Mouse (Mus musculus) CH12.LX (cell line): ENCODE results near the gene 1700088E04Rik. TPM values are rescaled to one million over a fixed set of nuclear protein-coding genes. Genes with fewer than 3 reads are reported as not detected.

Experiments
- DNase-seq: peaks from one replicate; pipeline ENCODE4 v3.0.0-alpha.2; 2013; ENCODE audit errors: extremely low read depth
- H3K27ac ChIP-seq: 2 replicates; pipeline ENCODE4 v1.5.1; 2012; ENCODE audit warnings: low read depth, mild to moderate bottlenecking, control low read depth, moderate library complexity; ENCODE audit not compliant: insufficient read depth
- H3K27me3 ChIP-seq: replicated peaks from 2 replicates; pipeline ENCODE3; 2012; ENCODE audit warnings: inconsistent platforms
- H3K36me3 ChIP-seq, 2 experiments: replicated peaks in 1 of 2; 2 replicates each; pipeline versions ENCODE3 to v1.6.1; 2012; ENCODE audit warnings: inconsistent platforms in 1 of 2, low read length in 1 of 2, mild to moderate bottlenecking in 1 of 2, mixed read lengths in 1 of 2, moderate library complexity in 1 of 2; ENCODE audit not compliant: control insufficient read depth in 1 of 2, insufficient read depth in 1 of 2
- H3K4me1 ChIP-seq, 2 experiments: 2 replicates each; pipeline ENCODE4 v1.6.1; 2012; ENCODE audit warnings: inconsistent platforms in 1 of 2, moderate library complexity in 1 of 2; ENCODE audit not compliant: insufficient read depth in 2 of 2, control insufficient read depth in 1 of 2
- H3K4me2 ChIP-seq: 2 replicates; pipeline ENCODE4 v1.6.1; 2012; ENCODE audit warnings: low read depth, mild to moderate bottlenecking, control low read depth; ENCODE audit not compliant: poor library complexity, insufficient read depth, severe bottlenecking
- H3K4me3 ChIP-seq, 3 experiments: fragments of 150-350 bp in 1 of 3; sonication (generic) in 1 of 3; replicated peaks in 1 of 3; 2 replicates each; pipeline versions ENCODE3 to v1.5.1; 2011 to 2012; ENCODE audit warnings: low read depth in 2 of 3, low read length in 2 of 3, mild to moderate bottlenecking in 2 of 3, moderate library complexity in 2 of 3, control low read depth in 1 of 3, improper control_type of control experiment in 1 of 3, inconsistent platforms in 1 of 3, mixed read lengths in 1 of 3; ENCODE audit not compliant: poor library complexity in 1 of 3
- H3K79me2 ChIP-seq: replicated peaks from 2 replicates; pipeline ENCODE4 v1.6.1; 2012; ENCODE audit warnings: mild to moderate bottlenecking, moderate library complexity; ENCODE audit not compliant: control insufficient read depth, poor library complexity, insufficient read depth, severe bottlenecking; ENCODE audit errors: extremely low read depth
- H3K9ac ChIP-seq: 2 replicates; pipeline ENCODE4 v1.6.1; 2012; ENCODE audit warnings: low read depth, mild to moderate bottlenecking, control low read depth, moderate library complexity; ENCODE audit not compliant: insufficient read depth
- H3K9me3 ChIP-seq: replicated peaks from 2 replicates; pipeline ENCODE3; 2012; ENCODE audit warnings: low read length, inconsistent platforms, mixed read lengths
- BHLHE40 ChIP-seq: IDR thresholded peaks from 2 replicates; pipeline ENCODE4 v1.6.1; 2011; ENCODE audit warnings: mild to moderate bottlenecking, low read depth, low read length, improper control_type of control experiment
- CHD1 ChIP-seq: IDR thresholded peaks from 2 replicates; pipeline ENCODE4 v1.6.1; 2012; ENCODE audit warnings: low read depth, low read length, improper control_type of control experiment, inconsistent platforms
- ETS1 ChIP-seq: conservative IDR thresholded peaks from 2 replicates; pipeline ENCODE4 v1.6.1; 2012; ENCODE audit warnings: low read depth, mild to moderate bottlenecking, inconsistent platforms, low read length, improper control_type of control experiment, moderate library complexity
- GABPA ChIP-seq: IDR thresholded peaks from 2 replicates; pipeline ENCODE4 v1.6.1; 2012; ENCODE audit warnings: low read depth, low read length, improper control_type of control experiment, inconsistent platforms; ENCODE audit not compliant: insufficient replicate concordance
- JUND ChIP-seq: conservative IDR thresholded peaks from 2 replicates; pipeline ENCODE4 v1.6.1; 2011; ENCODE audit warnings: low read depth, low read length, improper control_type of control experiment
- MAX ChIP-seq: IDR thresholded peaks from 2 replicates; pipeline ENCODE4 v1.6.1; 2011; ENCODE audit warnings: low read length, improper control_type of control experiment
- MAZ ChIP-seq: IDR thresholded peaks from 2 replicates; pipeline ENCODE4 v1.6.1; 2012; ENCODE audit warnings: low read depth, mild to moderate bottlenecking, inconsistent platforms, low read length, improper control_type of control experiment, moderate library complexity
- MEF2A ChIP-seq: IDR thresholded peaks from 2 replicates; pipeline ENCODE4 v1.6.1; 2014; ENCODE audit warnings: low read depth, mild to moderate bottlenecking, inconsistent platforms, low read length, improper control_type of control experiment, borderline replicate concordance
- MXI1 ChIP-seq: IDR thresholded peaks from 2 replicates; pipeline ENCODE4 v1.6.1; 2011; ENCODE audit warnings: mild to moderate bottlenecking, low read depth, low read length, improper control_type of control experiment
- NELFE ChIP-seq: IDR thresholded peaks from 2 replicates; pipeline ENCODE4 v1.6.1; 2011; ENCODE audit warnings: low read depth, low read length, improper control_type of control experiment
- NRF1 ChIP-seq: IDR thresholded peaks from 2 replicates; pipeline ENCODE4 v1.6.1; 2014; ENCODE audit warnings: low read depth, mild to moderate bottlenecking, inconsistent platforms, low read length, improper control_type of control experiment, moderate library complexity
- POLR2AphosphoS2 ChIP-seq: IDR thresholded peaks from 2 replicates; pipeline ENCODE4 v1.6.1; 2011; ENCODE audit warnings: low read depth, low read length, improper control_type of control experiment
- SIN3A ChIP-seq: IDR thresholded peaks from 2 replicates; pipeline ENCODE4 v1.6.1; 2012; ENCODE audit warnings: low read length, improper control_type of control experiment, inconsistent platforms
- SMC3 ChIP-seq: IDR thresholded peaks from 2 replicates; pipeline ENCODE4 v1.6.1; 2011; ENCODE audit warnings: low read depth, low read length, improper control_type of control experiment
- TBP ChIP-seq: conservative IDR thresholded peaks from 2 replicates; pipeline ENCODE4 v1.6.1; 2011; ENCODE audit warnings: low read depth, low read length, improper control_type of control experiment
- USF1 ChIP-seq: IDR thresholded peaks from 2 replicates; pipeline ENCODE4 v1.6.1; 2014; ENCODE audit warnings: low read depth, mild to moderate bottlenecking, inconsistent platforms, low read length, improper control_type of control experiment
- ZC3H11A ChIP-seq: IDR thresholded peaks from 2 replicates; pipeline ENCODE4 v1.6.1; 2012; ENCODE audit warnings: low read depth, mild to moderate bottlenecking, inconsistent platforms, low read length, improper control_type of control experiment
- ZMIZ1 ChIP-seq: IDR thresholded peaks from 2 replicates; pipeline ENCODE4 v1.6.1; 2012; ENCODE audit warnings: low read depth, mild to moderate bottlenecking, inconsistent platforms, low read length, improper control_type of control experiment
- ZNF384 ChIP-seq: IDR thresholded peaks from 2 replicates; pipeline ENCODE4 v1.6.1; 2012; ENCODE audit warnings: low read depth, low read length, improper control_type of control experiment, inconsistent platforms
- dilution Hi-C: fragments of 300-500 bp; cut with MboI; formaldehyde crosslinking; loops from 2 replicates; pipeline ENCODE4 v1.14.3; 2020; ENCODE audit warnings: low sequenced_read_pairs; ENCODE audit not compliant: extremely low pct_unique_long_range_greater_than_20kb, extremely low pct_ligation_motif_present
- in situ Hi-C: fragments of 300-500 bp; cut with MboI; formaldehyde crosslinking; loops from 3 replicates; pipeline ENCODE4 v1.14.3; 2019; ENCODE audit warnings: low sequenced_read_pairs, low pct_ligation_motif_present, low pct_unique_long_range_greater_than_20kb, mixed read lengths
- polyA plus RNA-seq: library from polyadenylated mRNA; unstranded; fragments of >175 nt; gene quantifications from 2 replicates; pipeline ENCODE4 v1.2.1, GENCODE M21; 2012; ENCODE audit warnings: low read depth; ENCODE audit not compliant: insufficient read length
- total RNA-seq, 2 experiments: library from RNA; depleted of rRNA; stranded (reverse); fragments of 300-350 nt in 1 of 2; fragments of >200 nt in 1 of 2; gene quantifications; 2 replicates each; pipeline ENCODE4 v1.2.3; 2012 to 2014

1700088E04Rik gene
- total and polyA plus RNA-seq, 3 experiments = 1.0 to 4.2 (median 2.1) TPM

- no peak for DNase-seq
- Histone ChIP-seq H3K4me1 (no peaks in the 10 kb centered on the region), H3K27me3 (no peaks in the 10 kb centered on the region), H3K36me3 (peaks cover 79 to 99% of the 10 kb centered on the region in 2 experiments), H3K27ac (no peak overlapping the region), H3K79me2 (no peaks in the 10 kb centered on the region), H3K9me3 (peaks cover 11% of the 10 kb centered on the region), H3K9ac (no peak overlapping the region), H3K4me2 (no peak overlapping the region), H3K4me3 (no peak overlapping the region)
- in situ Hi-C loops = no loop called here
- dilution Hi-C loops = no loop called here
- TF ChIP-seq ZNF384 (no peak), USF1 (no peak), MAX (no peak), ETS1 (no peak), ZC3H11A (no peak), MXI1 (no peak), SIN3A (no peak), NRF1 (no peak), MEF2A (no peak), BHLHE40 (no peak), TBP (no peak), POLR2AphosphoS2 (no peak), GABPA (no peak), MAZ (no peak), ZMIZ1 (no peak)
These were observed 17.3 kb downstream of the 1700088E04Rik start for GRCm38 (mm10) chr15:79123751-79124150.

- Histone ChIP-seq H3K4me3 (no peak overlapping the region), H3K4me1 (no peaks in the 10 kb centered on the region), H3K4me2 (no peak overlapping the region), H3K36me3 (peaks cover 80 to 99% of the 10 kb centered on the region in 2 experiments), H3K27ac (no peak overlapping the region), H3K27me3 (no peaks in the 10 kb centered on the region), H3K9me3 (peaks cover 4% of the 10 kb centered on the region), H3K9ac (no peak overlapping the region), H3K79me2 (no peaks in the 10 kb centered on the region)
- dilution Hi-C loops (no loop called here), in situ Hi-C loops (no loop called here)
- no peak for TF ChIP-seq CHD1
- TF ChIP-seq JUND = no peak
- TF ChIP-seq POLR2AphosphoS2 = no peak
- TF ChIP-seq NELFE = no peak
- no peak for TF ChIP-seq TBP
- TF ChIP-seq SMC3 = no peak
- no peak for TF ChIP-seq ZNF384
- DNase-seq = no peak
These were observed 18.5 kb downstream of the 1700088E04Rik start for GRCm38 (mm10) chr15:79122546-79122945.
